Mouse (Mus musculus): Measurements from ENCODE around the gene Cers5. TPM values are rescaled to one million over a fixed set of nuclear protein-coding genes. Genes with fewer than 3 reads are reported as not detected.
"Not testable (repeated sequence)": the region's sequence is repeated elsewhere in the genome, so short reads cannot be mapped to it uniquely, and the experiment has no call there.

Cers5 gene
- total RNA-seq, 2 experiments from 2014 or later = 29.3 to 31.3 TPM

GRCm38 (mm10) chr15:99705440-99706048 is 67.1 kb downstream of the Cers5 start, which contains the start of gene Gm17349:
Gene Gm17349, minus strand, starts transcription at chr15:99705490.
- peak; percentile 80 for DNase-seq

GRCm38 (mm10) chr15:99704881-99705280 is 67.8 kb downstream of the Cers5 start:
- DNase-seq = peak; percentile 65

- DNase-seq = peak; percentile 52
Observed at GRCm38 (mm10) chr15:99704041-99704681, 68.5 kb downstream of the Cers5 start.

GRCm38 (mm10) chr15:99703676-99704040 is 69.0 kb downstream of the Cers5 start:
- DNase-seq = no peak

GRCm38 (mm10) chr15:99703104-99703503 is 69.6 kb downstream of the Cers5 start:
- DNase-seq = no peak

GRCm38 (mm10) chr15:99701999-99702900 is 70.4 kb downstream of the Cers5 start, which contains the start of gene Smarcd1:
Gene Smarcd1, plus strand, starts transcription at chr15:99702129.
- DNase-seq = peak; percentile 97

GRCm38 (mm10) chr15:99701640-99701998 is 71.1 kb downstream of the Cers5 start:
- not testable (repeated sequence) for DNase-seq

GRCm38 (mm10) chr15:99700219-99701106 is 72.2 kb downstream of the Cers5 start:
- no peak for DNase-seq

GRCm38 (mm10) chr15:99699715-99700114 is 73.0 kb downstream of the Cers5 start:
- DNase-seq = no peak

- DNase-seq = no peak
Observed at GRCm38 (mm10) chr15:99698533-99699085, 74.1 kb downstream of the Cers5 start.

- DNase-seq = no peak
Observed at GRCm38 (mm10) chr15:99697309-99697708, 75.4 kb downstream of the Cers5 start.

GRCm38 (mm10) chr15:99691976-99692375 is 80.7 kb downstream of the Cers5 start:
- DNase-seq = no peak

GRCm38 (mm10) chr15:99690924-99691323 is 81.8 kb downstream of the Cers5 start:
- DNase-seq = no peak

- DNase-seq = peak; percentile 67
Observed at GRCm38 (mm10) chr15:99688712-99689111, 84.0 kb downstream of the Cers5 start.

Other genes with a start within 250 kb of the Cers5 start
- not detected for gene Faim2, start 244.7 kb downstream of the Cers5 start, total RNA-seq (2021)
- not detected for gene Aqp2, start 193.8 kb downstream of the Cers5 start, total RNA-seq (2021)
- gene Aqp5, start 182.1 kb downstream of the Cers5 start, total RNA-seq (2021) = under 1 TPM in 1 of 2 experiments, not detected in 1; 0.57 TPM
- not detected for gene Aqp6, start 171.5 kb downstream of the Cers5 start, total RNA-seq (2021)
- gene Racgap1, start 121.2 kb downstream of the Cers5 start, total RNA-seq (2021) = 10 to 100 TPM; 88.5 to 98.7 TPM
- 1 to 10 TPM in 1 of 2 experiments, under 1 TPM in 1; 0.77 to 1.0 TPM for gene Asic1, start 102.5 kb downstream of the Cers5 start, total RNA-seq (2021)
- 10 to 100 TPM; 46.5 to 47.7 TPM for gene Smarcd1, start 70.8 kb downstream of the Cers5 start, total RNA-seq (2021)
- gene Gm17349, start 67.4 kb downstream of the Cers5 start, total RNA-seq (2021) = 1 to 10 TPM; 3.7 to 4.8 TPM
- 10 to 100 TPM; 24.5 to 26.4 TPM for gene Gpd1, start 55.4 kb downstream of the Cers5 start, total RNA-seq (2021)
- 100 to 1,000 TPM; 150 to 159 TPM for gene Cox14, start 47.3 kb downstream of the Cers5 start, total RNA-seq (2021)
- gene Lima1, start 102.6 kb upstream of the Cers5 start, total RNA-seq (2021) = 10 to 100 TPM; 26.9 to 32.3 TPM
- under 1 TPM; 0.14 to 0.16 TPM for gene Fam186a, start 194.2 kb upstream of the Cers5 start, total RNA-seq (2021)
- gene Larp4, start 197.2 kb upstream of the Cers5 start, total RNA-seq (2021) = 10 to 100 TPM; 76.4 to 85.7 TPM